Mouse (Mus musculus): Measurements from ENCODE around the gene Col26a1. TPM values are rescaled to one million over a fixed set of nuclear protein-coding genes. Genes with fewer than 3 reads are reported as not detected.

The Col26a1 gene
- polyA plus RNA-seq, 1 experiment from 2014 or later: 1.6 TPM

GRCm38 (mm10) chr5:136846385-136847264 is 36.4 kb downstream of the Col26a1 start:
- Histone ChIP-seq H3K9ac (replicated peaks; ENCODE audit: low read depth) (no peak overlapping the region), H3K27me3 (replicated peaks; ENCODE audit: insufficient read depth, low read length) (no peaks in the 10 kb centered on the region), H3K36me3 (ENCODE audit: insufficient read depth, low read length) (no peaks in the 10 kb centered on the region), H3K4me1 (ENCODE audit: insufficient read depth, low read depth, low read length) (no peaks in the 10 kb centered on the region), H3K4me3 (ENCODE audit: low read depth, low read length) (no peak overlapping the region), H3K27ac (ENCODE audit: low read length) (no peak overlapping the region), H3K4me2 (replicated peaks; ENCODE audit: low read depth, low read length) (no peak overlapping the region), H3K9me3 (ENCODE audit: low read length) (no peaks in the 10 kb centered on the region)
- ATAC-seq (no peak), DNase-seq (ENCODE audit: low spot score) (no peak)
- WGBS: 72% methylated on average over 19 of the region's 19 CpGs
- no peak for TF ChIP-seq CTCF (IDR thresholded peaks at IDR 0.05)
- TF ChIP-seq EP300 (IDR thresholded peaks at IDR 0.05): no peak

- Histone ChIP-seq H3K4me1 (ENCODE audit: insufficient read depth, low read depth, low read length) (no peaks in the 10 kb centered on the region), H3K27ac (ENCODE audit: low read length) (no peak overlapping the region), H3K9me3 (ENCODE audit: low read length) (no peaks in the 10 kb centered on the region), H3K36me3 (ENCODE audit: insufficient read depth, low read length) (no peaks in the 10 kb centered on the region), H3K4me2 (replicated peaks; ENCODE audit: low read depth, low read length) (no peak overlapping the region), H3K27me3 (replicated peaks; ENCODE audit: insufficient read depth, low read length) (no peaks in the 10 kb centered on the region), H3K9ac (replicated peaks; ENCODE audit: low read depth) (no peak overlapping the region), H3K4me3 (ENCODE audit: low read depth, low read length) (no peak overlapping the region)
- no peak for TF ChIP-seq EP300 (IDR thresholded peaks at IDR 0.05)
- TF ChIP-seq CTCF (IDR thresholded peaks at IDR 0.05): no peak
- 53% methylated on average over 5 of the region's 5 CpGs for WGBS
- DNase-seq (ENCODE audit: low spot score): no peak
- no peak for ATAC-seq
These were observed 39.1 kb downstream of the Col26a1 start for GRCm38 (mm10) chr5:136843930-136844329.

- H3K9ac ChIP-seq (replicated peaks; ENCODE audit: low read depth): no peak overlapping the region
- WGBS: 13% methylated on average over 8 of the region's 8 CpGs
- DNase-seq (ENCODE audit: low spot score): peak; percentile 57
These were observed 43.0 kb downstream of the Col26a1 start for GRCm38 (mm10) chr5:136840036-136840435.

GRCm38 (mm10) chr5:136833053-136833452 is 50.0 kb downstream of the Col26a1 start:
- no peak overlapping the region for H3K4me3 ChIP-seq (ENCODE audit: low read depth, low read length)
- no peak overlapping the region for H3K4me2 ChIP-seq (replicated peaks; ENCODE audit: low read depth, low read length)
- H3K27ac ChIP-seq (ENCODE audit: low read length): no peak overlapping the region
- no peak overlapping the region for H3K9ac ChIP-seq (replicated peaks; ENCODE audit: low read depth)
- DNase-seq (ENCODE audit: low spot score) (no peak), ATAC-seq (no peak)
- TF ChIP-seq CTCF (IDR thresholded peaks at IDR 0.05) (peak; percentile 23), EP300 (IDR thresholded peaks at IDR 0.05) (no peak)
- H3K9me3 ChIP-seq (ENCODE audit: low read length): no peaks in the 10 kb centered on the region
- H3K4me1 ChIP-seq (ENCODE audit: insufficient read depth, low read depth, low read length): no peaks in the 10 kb centered on the region
- 84% methylated on average over 3 of the region's 3 CpGs for WGBS
- no peaks in the 10 kb centered on the region for H3K36me3 ChIP-seq (ENCODE audit: insufficient read depth, low read length)
- no peaks in the 10 kb centered on the region for H3K27me3 ChIP-seq (replicated peaks; ENCODE audit: insufficient read depth, low read length)

More at GRCm38 (mm10) chr5:136840036-136840435, 43.0 kb downstream of the Col26a1 start:
- no peak for TF ChIP-seq EP300 (IDR thresholded peaks at IDR 0.05)
- TF ChIP-seq CTCF (IDR thresholded peaks at IDR 0.05): peak; percentile 87
- Histone ChIP-seq H3K36me3 (ENCODE audit: insufficient read depth, low read length) (no peaks in the 10 kb centered on the region), H3K27me3 (replicated peaks; ENCODE audit: insufficient read depth, low read length) (no peaks in the 10 kb centered on the region), H3K4me1 (ENCODE audit: insufficient read depth, low read depth, low read length) (no peaks in the 10 kb centered on the region), H3K4me3 (ENCODE audit: low read depth, low read length) (no peak overlapping the region), H3K9me3 (ENCODE audit: low read length) (no peaks in the 10 kb centered on the region), H3K4me2 (replicated peaks; ENCODE audit: low read depth, low read length) (no peak overlapping the region), H3K27ac (ENCODE audit: low read length) (no peak overlapping the region)
- ATAC-seq: no peak

GRCm38 (mm10) chr5:136830156-136830555 is 52.9 kb downstream of the Col26a1 start:
- 75% methylated on average over 3 of the region's 3 CpGs for WGBS
- no peak for ATAC-seq

GRCm38 (mm10) chr5:136821971-136822370 is 61.0 kb downstream of the Col26a1 start:
- WGBS: 85% methylated on average over 8 of the region's 8 CpGs
- no peak overlapping the region for H3K27ac ChIP-seq (ENCODE audit: low read length)
- ATAC-seq: no peak

More at GRCm38 (mm10) chr5:136830156-136830555, 52.9 kb downstream of the Col26a1 start:
- Histone ChIP-seq H3K4me3 (ENCODE audit: low read depth, low read length) (no peak overlapping the region), H3K4me2 (replicated peaks; ENCODE audit: low read depth, low read length) (no peak overlapping the region), H3K4me1 (ENCODE audit: insufficient read depth, low read depth, low read length) (no peaks in the 10 kb centered on the region), H3K36me3 (ENCODE audit: insufficient read depth, low read length) (no peaks in the 10 kb centered on the region), H3K9ac (replicated peaks; ENCODE audit: low read depth) (no peak overlapping the region), H3K9me3 (ENCODE audit: low read length) (no peaks in the 10 kb centered on the region), H3K27ac (ENCODE audit: low read length) (no peak overlapping the region), H3K27me3 (replicated peaks; ENCODE audit: insufficient read depth, low read length) (no peaks in the 10 kb centered on the region)
- DNase-seq (ENCODE audit: low spot score): no peak
- TF ChIP-seq CTCF (IDR thresholded peaks at IDR 0.05) (no peak), EP300 (IDR thresholded peaks at IDR 0.05) (no peak)

More at GRCm38 (mm10) chr5:136821971-136822370, 61.0 kb downstream of the Col26a1 start:
- Histone ChIP-seq H3K9me3 (ENCODE audit: low read length) (no peaks in the 10 kb centered on the region), H3K4me2 (replicated peaks; ENCODE audit: low read depth, low read length) (no peak overlapping the region), H3K27me3 (replicated peaks; ENCODE audit: insufficient read depth, low read length) (no peaks in the 10 kb centered on the region), H3K4me3 (ENCODE audit: low read depth, low read length) (no peak overlapping the region), H3K9ac (replicated peaks; ENCODE audit: low read depth) (no peak overlapping the region), H3K36me3 (ENCODE audit: insufficient read depth, low read length) (no peaks in the 10 kb centered on the region), H3K4me1 (ENCODE audit: insufficient read depth, low read depth, low read length) (no peaks in the 10 kb centered on the region)
- DNase-seq (ENCODE audit: low spot score): no peak
- no peak for TF ChIP-seq EP300 (IDR thresholded peaks at IDR 0.05)
- TF ChIP-seq CTCF (IDR thresholded peaks at IDR 0.05): no peak

All from lung, postnatal 0 days (tissue).